Mouse (Mus musculus) forebrain, embryonic 11.5 days (tissue): Measurements from ENCODE around the gene Oscp1. TPM values are rescaled to one million over a fixed set of nuclear protein-coding genes. Genes with fewer than 3 reads are reported as not detected.

Source experiments
- ATAC-seq: fragments of 200-750 bp; cut with Nextera tagmentation; replicated peaks from 2 replicates; pipeline ENCODE4 v1.8.0; 2017; ENCODE audit warnings: moderate TSS enrichment; ENCODE audit not compliant: low FRiP score
- DNase-seq: peaks from one replicate; pipeline ENCODE4 v3.0.0-alpha.2; 2017; ENCODE audit warnings: low spot score
- H3K27ac ChIP-seq: fragments of 300-500 bp; sonication (generic); 2 replicates; pipeline ENCODE4 v1.5.1; 2014; ENCODE audit warnings: low read depth, low read length
- H3K27me3 ChIP-seq: fragments of 300-500 bp; sonication (generic); 2 replicates; pipeline ENCODE4 v1.6.1; 2014; ENCODE audit warnings: mild to moderate bottlenecking, low read length, mixed read lengths; ENCODE audit not compliant: control insufficient read depth, insufficient read depth
- H3K36me3 ChIP-seq: fragments of 300-500 bp; sonication (generic); 2 replicates; pipeline ENCODE4 v1.6.1; 2014; ENCODE audit warnings: mild to moderate bottlenecking, low read length, moderate library complexity, mixed read lengths; ENCODE audit not compliant: control insufficient read depth, insufficient read depth
- H3K4me1 ChIP-seq: fragments of 300-500 bp; sonication (generic); replicated peaks from 2 replicates; pipeline ENCODE4 v1.6.1; 2014; ENCODE audit warnings: low read length, mixed read lengths; ENCODE audit not compliant: control insufficient read depth, insufficient read depth
- H3K4me2 ChIP-seq: fragments of 300-500 bp; sonication (generic); 2 replicates; pipeline ENCODE4 v1.6.1; 2014; ENCODE audit warnings: low read depth, mild to moderate bottlenecking, low read length, moderate library complexity, mixed read lengths; ENCODE audit not compliant: severe bottlenecking
- H3K4me3 ChIP-seq: fragments of 300-500 bp; sonication (generic); 2 replicates; pipeline ENCODE4 v1.5.1; 2014; ENCODE audit warnings: low read depth, low read length
- H3K9ac ChIP-seq: fragments of 300-500 bp; sonication (generic); 2 replicates; pipeline ENCODE4 v1.6.1; 2014; ENCODE audit warnings: low read length
- H3K9me3 ChIP-seq: fragments of 300-500 bp; sonication (generic); 2 replicates; pipeline ENCODE4 v1.6.1; 2016; ENCODE audit warnings: low read length, mixed read lengths; ENCODE audit not compliant: control insufficient read depth
- WGBS: fragments of 180-500 bp; shearing (Covaris S2); extraction: QIAGEN DNeasy Blood & Tissue Kit; methylation state at CpG from one replicate; pipeline ENCODE4 v1.1.7; 2014; 5-methylcytosine and 5-hydroxymethylcytosine counted together
- polyA plus RNA-seq: library from polyadenylated mRNA; unstranded; fragments of >200 nt; fragmentation: Nextera tagmentation; extraction: Ambion mirVana; gene quantifications from 2 replicates; pipeline ENCODE4 v1.2.1, GENCODE M21; 2014

Gene Oscp1
- polyA plus RNA-seq, 1 experiment from 2014 or later: 26.3 TPM

DNA sequence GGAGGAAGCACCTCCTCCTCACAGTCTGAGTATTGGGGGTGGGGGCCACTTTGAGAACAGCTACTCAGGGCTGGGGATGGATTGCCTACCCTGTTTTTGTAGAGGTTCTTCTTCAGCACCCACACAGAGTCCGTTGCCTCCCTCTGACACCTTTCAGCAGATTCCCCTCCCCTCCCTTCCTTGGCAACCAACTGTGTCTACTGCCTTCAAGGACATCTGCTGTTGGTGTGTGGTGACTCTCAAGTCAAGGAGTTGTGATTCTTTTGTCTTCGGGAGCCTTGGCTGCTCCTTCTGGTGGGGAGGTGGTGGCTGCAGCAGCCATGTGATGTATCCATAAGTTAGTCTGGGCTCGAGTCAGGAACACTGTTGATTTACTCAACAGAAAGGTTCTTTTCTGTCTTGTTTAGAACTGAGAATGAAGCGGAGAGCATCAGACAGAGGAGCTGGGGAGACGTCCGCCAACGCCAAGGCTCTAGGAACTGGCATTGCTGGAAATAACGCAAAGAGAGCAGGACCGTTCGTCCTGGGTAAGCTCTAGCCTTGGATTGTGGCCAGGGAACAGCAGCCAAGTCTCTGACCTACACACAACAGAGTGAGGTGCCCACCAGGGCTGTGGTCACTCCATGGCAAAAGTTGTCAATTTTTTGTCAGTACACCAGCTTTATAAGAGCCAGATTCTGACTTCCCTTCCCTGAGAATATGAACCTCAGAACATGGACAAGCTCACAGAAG, 65.1 kb downstream of the Oscp1 start:
- Histone ChIP-seq H3K9ac (no peak overlapping the region), H3K4me1 (no peaks in the 10 kb centered on the region), H3K4me2 (no peak overlapping the region), H3K4me3 (no peak overlapping the region), H3K9me3 (peaks cover 3% of the 10 kb centered on the region; the same call in 1 of the 2 replicates), H3K27ac (no peak overlapping the region), H3K27me3 (no peaks in the 10 kb centered on the region), H3K36me3 (peaks cover 3% of the 10 kb centered on the region; the same call in 1 of the 2 replicates)
- ATAC-seq (no peak), DNase-seq (no peak)
- 91% methylated on average over 10 of the region's 10 CpGs for WGBS

DNA sequence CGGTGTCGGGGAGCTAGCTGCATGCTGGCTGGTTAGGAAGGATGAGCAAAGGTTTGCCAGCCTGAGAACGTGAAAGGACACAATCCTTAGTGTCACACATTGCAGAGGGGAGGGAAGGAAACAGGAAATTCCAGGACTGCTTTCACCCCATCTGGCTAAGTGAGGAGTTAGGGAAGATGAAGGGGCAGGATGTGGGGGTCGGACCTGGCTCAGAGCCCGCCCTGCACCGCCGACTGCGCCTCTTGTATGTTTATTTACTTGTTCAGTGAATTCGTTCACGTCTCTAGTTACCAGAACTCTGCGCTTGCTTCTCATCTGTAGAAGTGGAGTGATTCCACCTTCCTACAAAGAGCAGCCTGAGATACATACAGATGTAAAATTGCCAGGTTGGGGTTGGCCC, 72.1 kb downstream of the Oscp1 start:
- Histone ChIP-seq H3K27me3 (no peaks in the 10 kb centered on the region), H3K4me2 (no peak overlapping the region), H3K4me3 (no peak overlapping the region), H3K9me3 (no peaks in the 10 kb centered on the region), H3K9ac (no peak overlapping the region), H3K36me3 (peaks cover 3% of the 10 kb centered on the region; the same call in 1 of the 2 replicates), H3K27ac (no peak overlapping the region), H3K4me1 (0 out of 2 replicates have a peak, but pooled peaks cover 2% of the 10 kb centered on the region)
- ATAC-seq (no peak), DNase-seq (no peak)
- 76% methylated on average over 11 of the region's 11 CpGs for WGBS

DNA sequence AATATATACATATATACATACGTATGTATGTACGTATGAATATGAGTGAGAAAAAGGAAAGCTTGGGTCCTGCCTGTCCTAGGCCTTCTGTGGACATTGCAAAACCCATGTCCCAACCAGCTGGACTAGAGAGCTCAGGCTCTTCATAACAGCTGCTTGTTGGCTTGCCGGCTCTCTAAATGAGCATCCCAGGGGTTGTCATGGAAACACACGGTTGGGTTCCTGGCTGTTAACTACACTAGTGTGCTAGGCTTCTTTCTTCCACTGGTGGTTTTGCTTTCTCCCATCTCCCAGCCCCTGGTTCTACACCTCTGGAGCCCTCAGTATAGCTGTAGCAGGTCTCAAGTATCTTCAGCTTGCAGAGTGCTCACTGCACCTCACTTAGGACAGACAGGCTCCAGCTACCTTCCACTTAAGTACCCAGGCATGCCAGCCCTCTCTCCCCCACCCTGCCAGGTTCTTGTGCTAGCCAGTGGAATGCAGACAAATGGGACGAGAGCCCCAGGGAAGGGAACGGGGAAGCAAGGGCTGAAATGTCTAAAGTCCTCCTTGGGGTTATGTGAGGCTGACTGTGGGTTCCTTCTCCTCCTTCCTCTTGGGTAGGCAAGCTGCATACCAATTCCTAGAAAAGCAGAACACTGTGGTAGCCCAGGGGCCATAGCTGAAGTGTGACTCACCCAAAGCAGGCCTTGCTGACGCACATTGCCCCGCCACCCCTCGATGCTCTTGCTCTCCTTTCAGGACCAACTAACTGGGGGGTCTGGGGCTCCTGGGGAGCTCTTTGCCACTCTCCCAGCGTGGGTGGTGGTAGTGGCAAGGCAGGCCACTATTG, 73.1 kb downstream of the Oscp1 start:
- peaks cover 3% of the 10 kb centered on the region; the same call in 1 of the 2 replicates for H3K36me3 ChIP-seq

DNA sequence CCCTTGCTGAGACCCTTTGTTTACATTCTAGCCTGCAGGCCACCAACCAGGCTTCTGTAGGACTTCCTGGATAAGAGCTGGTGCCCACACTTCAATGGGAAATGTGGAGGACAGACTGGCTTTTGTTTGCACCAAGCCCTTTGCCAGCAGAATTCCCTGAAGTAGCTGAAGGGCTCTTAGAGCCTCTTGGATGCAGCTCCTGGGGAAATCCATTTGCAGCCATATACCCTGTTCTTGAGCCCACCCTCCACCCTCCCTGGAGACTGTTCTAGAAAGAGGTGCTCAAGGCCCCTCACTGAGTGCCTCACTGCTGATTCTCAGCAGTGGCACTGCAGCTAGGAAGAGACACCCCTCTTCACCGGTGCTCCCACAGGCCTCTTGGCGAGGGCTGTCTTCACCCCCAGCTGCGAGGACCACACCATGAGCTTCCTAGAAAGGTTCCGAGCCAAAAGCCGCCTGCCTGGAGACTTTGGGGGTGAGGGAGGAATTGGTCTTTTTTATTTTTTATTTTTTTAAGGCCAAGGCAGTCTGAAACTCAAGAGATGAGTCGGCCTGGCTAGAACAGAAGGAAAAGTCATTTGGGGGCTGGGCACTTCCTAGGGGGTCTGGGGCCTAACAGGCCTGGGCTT, 74.4 kb downstream of the Oscp1 start:
- H3K9me3 ChIP-seq: no peaks in the 10 kb centered on the region
- 0 out of 2 replicates have a peak, but pooled peaks cover 2% of the 10 kb centered on the region for H3K4me1 ChIP-seq
- DNase-seq (no peak), ATAC-seq (no peak)
- no peaks in the 10 kb centered on the region for H3K27me3 ChIP-seq
- no peak overlapping the region for H3K4me3 ChIP-seq
- H3K27ac ChIP-seq: no peak overlapping the region
- no peak overlapping the region for H3K4me2 ChIP-seq
- peaks cover 5% of the 10 kb centered on the region; the same call in 1 of the 2 replicates for H3K36me3 ChIP-seq
- no peak overlapping the region for H3K9ac ChIP-seq
- WGBS: 83% methylated on average over 6 of the region's 6 CpGs

More for the DNA sequence above, 73.1 kb downstream of the Oscp1 start:
- Histone ChIP-seq H3K9ac (no peak overlapping the region), H3K27ac (no peak overlapping the region), H3K4me2 (no peak overlapping the region), H3K4me1 (0 out of 2 replicates have a peak, but pooled peaks cover 2% of the 10 kb centered on the region), H3K4me3 (no peak overlapping the region), H3K27me3 (no peaks in the 10 kb centered on the region), H3K9me3 (no peaks in the 10 kb centered on the region)
- 58% methylated on average over 10 of the region's 10 CpGs for WGBS
- ATAC-seq (no peak), DNase-seq (no peak)

DNA sequence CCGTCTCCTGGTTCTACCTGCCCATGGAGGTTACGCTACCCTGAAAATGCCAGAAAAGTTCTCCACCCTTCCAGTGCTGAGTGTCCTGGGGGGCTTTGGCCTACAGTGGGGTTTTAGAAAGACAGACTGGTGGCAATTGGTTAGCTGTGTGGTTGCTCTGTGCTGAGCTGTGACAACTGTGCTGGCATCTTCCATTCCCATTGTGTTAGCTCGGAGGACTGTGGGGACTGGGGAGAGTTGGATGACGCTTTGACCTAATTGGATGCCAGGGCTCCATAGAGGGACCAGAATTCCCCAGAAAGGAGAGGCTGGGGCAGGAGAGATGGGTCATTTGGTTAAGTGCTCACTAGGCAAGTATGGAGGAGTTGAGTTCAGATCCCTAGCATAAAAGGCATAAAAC, 75.9 kb downstream of the Oscp1 start:
- Histone ChIP-seq H3K4me2 (no peak overlapping the region), H3K9me3 (no peaks in the 10 kb centered on the region), H3K36me3 (peaks cover 6% of the 10 kb centered on the region; the same call in 1 of the 2 replicates), H3K27ac (no peak overlapping the region), H3K4me3 (no peak overlapping the region), H3K27me3 (no peaks in the 10 kb centered on the region), H3K9ac (no peak overlapping the region), H3K4me1 (0 out of 2 replicates have a peak, but pooled peaks cover 2% of the 10 kb centered on the region)
- no peak for DNase-seq
- 94% methylated on average over 4 of the region's 4 CpGs for WGBS
- no peak for ATAC-seq

DNA sequence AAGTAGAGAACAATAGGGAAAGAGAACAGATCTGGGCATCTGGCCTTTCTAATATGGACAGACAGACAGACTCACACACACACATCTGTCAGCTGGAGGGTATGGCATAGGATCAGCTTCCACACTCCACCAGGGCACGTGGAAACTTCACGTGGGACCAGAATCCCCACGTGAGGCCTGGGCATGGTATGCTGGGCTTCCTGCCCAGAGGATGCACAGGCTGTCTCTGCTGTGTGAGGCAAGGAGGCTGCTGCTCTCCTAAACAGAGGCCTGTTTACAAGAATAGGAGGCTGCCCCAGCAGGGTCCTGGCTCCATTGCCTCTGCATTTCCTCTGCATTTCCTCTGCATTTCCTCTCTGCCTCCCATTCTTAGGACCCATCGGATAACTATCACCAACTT, 76.3 kb downstream of the Oscp1 start:
- H3K27me3 ChIP-seq: no peaks in the 10 kb centered on the region
- H3K4me1 ChIP-seq: 0 out of 2 replicates have a peak, but pooled peaks cover 2% of the 10 kb centered on the region
- H3K9ac ChIP-seq: no peak overlapping the region
- no peaks in the 10 kb centered on the region for H3K9me3 ChIP-seq
- DNase-seq (no peak), ATAC-seq (no peak)
- H3K36me3 ChIP-seq: peaks cover 6% of the 10 kb centered on the region; the same call in 1 of the 2 replicates
- H3K27ac ChIP-seq: no peak overlapping the region
- H3K4me3 ChIP-seq: no peak overlapping the region
- WGBS: 92% methylated on average over 4 of the region's 4 CpGs
- H3K4me2 ChIP-seq: no peak overlapping the region

DNA sequence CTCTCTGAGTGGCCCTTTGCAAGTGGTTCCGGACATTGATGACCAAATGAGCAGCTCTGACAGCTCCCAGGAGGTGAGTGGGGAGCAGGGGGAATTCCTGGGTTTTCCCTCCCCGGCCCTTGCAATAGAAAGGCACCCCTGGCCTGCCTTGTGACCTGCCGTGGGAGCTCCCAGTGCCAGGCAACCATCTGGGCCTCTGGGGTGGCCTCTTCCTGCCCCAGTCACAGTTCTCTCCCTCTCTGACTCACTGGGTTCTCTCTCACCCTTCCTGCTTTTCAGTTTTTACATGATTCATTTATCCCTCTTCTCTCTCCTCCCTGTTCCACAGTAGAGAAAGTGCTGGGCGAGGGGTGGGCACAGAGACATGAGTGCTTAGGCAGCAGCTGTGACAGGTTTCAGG, 79.4 kb downstream of the Oscp1 start:
- Histone ChIP-seq H3K9me3 (no peaks in the 10 kb centered on the region), H3K4me1 (no peaks in the 10 kb centered on the region), H3K36me3 (peaks cover 6% of the 10 kb centered on the region; the same call in 1 of the 2 replicates), H3K27me3 (no peaks in the 10 kb centered on the region), H3K4me3 (no peak overlapping the region), H3K27ac (no peak overlapping the region), H3K9ac (no peak overlapping the region), H3K4me2 (no peak overlapping the region)
- DNase-seq (no peak), ATAC-seq (no peak)
- WGBS: 83% methylated on average over 4 of the region's 4 CpGs

DNA sequence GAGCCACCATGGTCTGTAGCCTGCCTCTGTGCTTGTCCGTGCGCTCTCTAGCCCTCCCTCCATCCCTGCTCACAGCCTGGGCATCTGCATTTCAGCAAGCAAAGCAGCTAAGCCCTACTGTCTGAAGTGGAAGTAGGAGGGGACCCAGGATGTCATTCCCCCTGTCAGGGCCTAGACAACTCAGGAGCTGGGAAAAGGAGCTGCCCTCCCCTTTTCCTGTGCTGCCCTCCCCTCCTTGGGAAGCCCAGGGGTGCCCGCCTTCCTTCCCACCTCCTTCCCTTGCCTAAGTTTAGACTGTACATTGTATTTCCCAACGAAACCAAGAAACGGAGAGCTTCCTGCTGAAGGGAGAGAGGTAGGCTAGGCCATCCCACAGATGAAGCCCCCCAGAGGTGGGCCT, 82.7 kb downstream of the Oscp1 start:
- no peak for ATAC-seq
- no peak overlapping the region for H3K4me2 ChIP-seq
- 91% methylated on average over 5 of the region's 5 CpGs for WGBS
- peaks cover 6% of the 10 kb centered on the region; the same call in 1 of the 2 replicates for H3K36me3 ChIP-seq
- no peak overlapping the region for H3K4me3 ChIP-seq
- no peaks in the 10 kb centered on the region for H3K27me3 ChIP-seq
- no peaks in the 10 kb centered on the region for H3K9me3 ChIP-seq
- no peaks in the 10 kb centered on the region for H3K4me1 ChIP-seq
- no peak for DNase-seq
- no peak overlapping the region for H3K9ac ChIP-seq
- H3K27ac ChIP-seq: no peak overlapping the region
